Mouse (Mus musculus) WW6 (cell line): ENCODE measurements around the gene Lhfpl4.

Experiments
- DNase-seq: peaks from one replicate; pipeline ENCODE4 v3.0.0-alpha.2; 2013; ENCODE audit warnings: low read depth, low spot score

The Lhfpl4 gene

DNA sequence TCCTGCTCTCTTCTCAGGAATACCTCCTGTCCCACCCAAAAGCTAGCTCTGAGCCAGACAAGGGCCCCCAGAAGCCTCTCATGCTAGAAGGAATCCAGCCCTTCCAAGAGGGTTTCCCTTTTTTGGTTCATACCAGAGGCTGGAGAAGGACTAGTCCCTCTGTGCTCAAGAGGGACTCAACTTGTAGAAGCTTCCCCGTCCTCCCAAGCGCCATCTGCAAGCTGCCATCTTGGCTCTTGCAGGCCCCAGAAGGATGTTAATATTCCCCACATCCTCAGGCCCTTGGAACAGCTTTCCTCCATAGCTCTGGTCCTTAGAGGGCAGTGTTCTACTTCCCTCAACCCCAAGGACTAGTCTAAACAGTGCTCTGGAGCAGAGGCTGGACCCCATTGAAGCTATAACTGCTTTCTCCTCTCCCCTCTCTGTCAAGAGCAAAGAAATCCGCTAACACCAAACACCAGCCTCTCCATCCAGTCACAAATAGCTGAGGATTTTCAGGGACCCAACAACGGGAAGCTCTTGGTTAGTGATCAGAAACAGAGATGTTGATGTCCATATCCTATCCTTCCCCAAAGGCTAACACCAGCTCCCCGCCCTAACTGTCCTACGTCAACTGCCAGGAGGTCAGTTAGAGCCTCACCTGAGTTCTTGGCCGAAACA, 26.7 kb downstream of the Lhfpl4 start:
- DNase-seq = no peak

DNA sequence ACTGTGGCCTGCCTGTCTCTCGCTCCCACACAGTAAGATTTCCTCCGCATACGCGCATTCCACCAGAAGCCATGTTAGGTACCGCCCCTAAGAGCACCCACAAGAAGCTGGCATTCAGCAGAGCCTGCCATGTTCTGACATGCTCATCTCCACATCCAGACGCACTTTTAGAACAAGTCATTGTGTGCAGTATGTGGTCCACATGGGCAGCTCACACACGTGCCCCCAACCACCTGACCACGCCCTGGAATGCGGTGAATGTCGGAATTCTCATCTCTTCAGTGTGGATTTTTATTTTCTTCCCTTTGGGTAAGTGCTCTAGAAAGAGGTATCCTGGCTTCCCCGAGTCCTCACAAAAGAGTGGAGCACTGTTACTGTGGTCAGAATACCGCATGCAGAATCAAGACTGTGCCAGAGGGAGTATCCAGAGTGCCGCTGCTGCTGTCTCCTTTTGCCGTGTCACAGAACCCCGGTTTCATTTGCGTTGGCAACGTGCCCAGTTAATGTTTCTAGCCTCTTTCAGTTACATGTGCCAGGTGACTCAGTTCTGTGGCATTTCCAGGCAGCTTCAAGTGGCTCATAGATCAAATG, 28.4 kb downstream of the Lhfpl4 start:
- no peak for DNase-seq

DNA sequence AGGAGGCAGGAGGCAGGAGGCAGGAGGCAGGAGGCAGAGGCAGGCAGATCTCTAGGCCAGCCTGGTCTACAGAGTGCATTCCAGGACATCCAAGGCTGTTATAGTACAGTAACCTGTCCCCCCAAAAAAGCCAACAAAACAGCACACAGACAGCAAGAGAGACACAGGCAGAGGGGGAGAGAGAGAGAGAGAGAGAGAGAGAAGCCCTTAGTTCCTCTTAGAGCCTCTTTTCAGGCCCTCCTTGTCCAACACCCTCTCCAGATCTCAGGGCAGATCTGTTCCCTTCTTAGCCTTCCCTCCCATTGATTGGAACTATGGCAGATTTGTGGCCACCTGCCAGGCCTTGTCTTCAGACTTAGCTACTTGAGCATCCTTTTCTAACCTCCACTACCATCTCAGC, 31.7 kb downstream of the Lhfpl4 start:
- no peak for DNase-seq

DNA sequence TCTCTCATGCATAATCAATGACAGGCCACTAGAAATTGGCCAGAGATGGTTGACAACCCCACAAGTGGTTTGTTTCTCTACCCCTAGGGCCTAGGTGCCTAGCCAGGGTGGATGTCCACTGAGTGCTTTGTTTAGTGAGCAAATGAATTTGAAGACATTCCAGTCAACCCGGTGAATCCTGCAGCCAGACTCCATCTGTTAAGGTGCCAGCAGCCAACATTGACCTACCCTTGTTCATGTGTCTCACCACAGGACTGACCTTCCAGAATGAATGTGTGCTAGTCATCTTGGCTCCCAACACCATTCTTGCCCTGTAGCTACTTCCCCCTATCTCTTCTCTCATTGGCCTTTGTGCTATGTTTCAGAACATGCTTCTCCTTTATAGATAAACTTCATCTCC, 33.2 kb downstream of the Lhfpl4 start:
- DNase-seq = no peak

DNA sequence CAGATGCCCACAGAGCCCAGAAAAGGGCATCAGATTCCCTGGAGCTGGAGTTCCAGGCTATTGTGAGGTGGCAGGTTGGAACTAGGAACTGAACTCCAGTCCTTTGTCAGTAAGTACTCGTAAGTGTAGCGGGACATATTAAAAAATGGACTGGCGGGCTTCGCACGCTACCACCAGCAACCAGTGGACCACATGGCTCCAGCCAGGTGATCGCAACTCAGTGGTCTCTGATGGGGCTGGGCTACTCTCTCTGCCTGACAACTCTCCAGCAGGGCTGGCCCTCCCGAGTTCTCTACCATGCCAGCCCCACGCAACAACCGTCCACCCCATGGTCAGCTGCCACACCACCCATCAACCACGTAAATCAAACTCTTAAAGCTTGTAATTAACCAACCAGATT, 35.1 kb downstream of the Lhfpl4 start:
- DNase-seq = no peak

DNA sequence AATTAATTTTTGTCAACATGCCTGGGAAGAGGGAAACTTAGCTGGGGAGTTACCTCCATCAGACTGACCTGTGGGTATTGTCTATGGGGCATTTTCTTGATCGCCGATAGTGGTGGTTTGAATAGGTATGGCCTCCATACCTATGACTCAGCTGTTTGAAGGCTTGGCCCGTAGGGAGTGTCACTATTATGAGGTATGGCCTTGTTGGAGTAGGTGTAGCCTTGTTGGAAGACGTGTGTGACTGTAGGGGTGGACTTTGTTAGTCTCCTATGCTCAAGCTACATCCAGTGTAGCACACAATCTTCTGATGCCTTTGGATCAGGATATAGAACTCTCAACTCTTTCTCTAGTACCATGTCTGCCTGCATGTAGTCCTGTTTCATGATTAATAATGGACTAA, 39.1 kb downstream of the Lhfpl4 start:
- no peak for DNase-seq

DNA sequence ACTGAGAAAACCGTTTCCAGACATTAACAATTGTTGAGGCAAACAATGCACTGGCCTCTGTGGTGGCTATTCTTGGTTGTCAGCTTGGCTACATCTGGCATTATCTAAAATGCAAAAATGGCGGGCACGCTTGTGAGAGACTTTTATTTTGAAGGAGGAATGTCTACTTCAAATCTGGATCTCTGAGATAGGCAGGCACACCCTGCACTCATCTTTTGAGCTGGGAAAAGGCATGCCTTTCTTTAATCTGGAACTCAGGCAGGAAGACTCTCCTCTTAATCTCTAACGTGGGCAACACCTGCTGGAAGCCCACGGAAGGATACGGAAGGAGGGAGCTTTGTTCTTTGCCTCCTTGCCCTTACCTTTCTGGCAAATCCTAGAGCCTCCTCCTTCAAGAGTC, 40.3 kb downstream of the Lhfpl4 start:
- no peak for DNase-seq

DNA sequence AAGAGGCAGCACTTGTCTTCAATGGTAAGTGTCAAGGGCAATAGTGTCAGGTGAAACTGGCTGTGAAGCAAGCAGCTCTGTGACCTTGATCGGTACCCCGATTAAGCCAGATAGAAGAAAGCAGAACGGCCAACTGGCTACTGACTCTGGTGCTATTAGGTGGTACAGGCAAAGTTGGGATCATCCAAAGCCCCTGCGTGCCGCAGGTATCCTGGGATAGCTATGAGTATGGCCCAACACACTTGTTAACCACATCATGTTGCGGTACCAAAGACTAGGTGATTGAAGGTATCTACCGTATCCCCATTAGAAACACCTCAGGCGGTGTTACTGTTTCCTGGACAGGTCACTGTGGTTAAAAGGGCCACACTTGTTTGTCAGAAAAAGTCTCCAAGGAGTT, 41.1 kb downstream of the Lhfpl4 start:
- DNase-seq = no peak

DNA sequence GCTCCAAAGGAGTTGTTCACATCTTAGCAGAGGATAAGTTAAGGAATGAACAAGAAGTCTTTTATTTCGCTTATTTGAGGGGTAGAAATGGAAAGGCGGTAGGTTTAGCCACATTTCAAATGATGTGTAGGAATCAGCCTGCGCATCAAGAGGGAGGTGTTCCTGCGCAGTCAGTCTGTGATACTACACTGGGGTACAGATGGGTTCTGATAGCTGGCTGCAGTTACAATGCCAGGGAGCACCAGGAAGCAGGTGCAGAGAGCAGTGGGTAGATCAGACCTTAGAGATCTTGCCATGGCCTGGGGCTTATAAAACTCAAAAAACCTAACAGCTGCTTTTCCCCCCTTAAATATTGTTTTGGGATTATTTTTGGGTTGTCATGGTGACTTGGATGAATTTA, 49.9 kb downstream of the Lhfpl4 start:
- no peak for DNase-seq

DNA sequence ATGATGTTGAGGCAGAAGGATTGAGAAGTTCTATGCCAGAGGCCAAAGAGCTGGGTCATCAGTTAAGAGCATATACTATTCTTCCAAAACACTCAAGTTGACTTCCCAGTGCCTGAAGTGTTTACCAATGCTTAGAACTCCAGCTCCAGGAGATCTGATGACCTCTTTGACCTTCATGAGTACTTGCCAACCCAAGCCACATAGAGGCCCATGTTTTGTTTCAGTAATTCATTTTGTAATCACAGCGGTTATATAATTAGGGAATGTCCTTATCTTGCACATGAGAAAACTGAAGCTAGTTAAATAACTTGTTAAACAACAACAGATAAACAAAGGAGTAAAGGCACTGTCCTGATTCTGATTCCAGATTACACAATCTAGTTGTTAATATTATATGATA, 50.4 kb downstream of the Lhfpl4 start:
- DNase-seq = no peak

DNA sequence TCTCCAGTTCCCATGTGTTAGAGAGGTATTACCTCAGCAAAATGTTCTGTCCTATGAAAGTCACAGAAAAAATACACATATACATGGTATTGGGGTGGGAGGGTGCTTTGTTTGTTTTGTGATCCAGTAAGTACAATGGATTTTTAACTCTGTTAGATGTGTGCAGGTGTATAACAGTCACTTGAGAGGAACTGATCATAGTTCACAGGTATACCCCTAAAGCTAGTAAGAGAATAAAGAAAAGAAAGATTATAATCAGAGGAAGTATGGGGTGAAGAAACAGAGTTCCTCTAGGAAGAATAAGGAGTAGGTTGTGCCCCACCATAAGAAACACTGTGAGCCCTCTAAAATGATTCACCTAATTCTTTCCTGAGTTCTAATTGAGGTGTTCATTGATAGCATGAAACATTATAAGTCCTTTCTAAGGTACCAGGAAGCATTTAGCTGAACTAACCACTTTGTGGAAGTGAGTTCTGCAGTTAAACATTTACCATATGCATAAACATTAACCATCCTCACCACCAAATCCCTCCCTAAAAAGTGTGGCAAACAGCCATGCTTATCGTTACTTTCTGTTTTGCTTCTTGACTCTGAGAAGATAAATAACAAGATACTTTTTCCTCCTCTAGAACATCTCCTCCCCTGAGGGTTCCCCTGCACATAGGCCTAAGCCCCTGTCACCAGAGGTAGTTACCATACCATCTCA, 53.6 kb downstream of the Lhfpl4 start:
- DNase-seq = no peak

DNA sequence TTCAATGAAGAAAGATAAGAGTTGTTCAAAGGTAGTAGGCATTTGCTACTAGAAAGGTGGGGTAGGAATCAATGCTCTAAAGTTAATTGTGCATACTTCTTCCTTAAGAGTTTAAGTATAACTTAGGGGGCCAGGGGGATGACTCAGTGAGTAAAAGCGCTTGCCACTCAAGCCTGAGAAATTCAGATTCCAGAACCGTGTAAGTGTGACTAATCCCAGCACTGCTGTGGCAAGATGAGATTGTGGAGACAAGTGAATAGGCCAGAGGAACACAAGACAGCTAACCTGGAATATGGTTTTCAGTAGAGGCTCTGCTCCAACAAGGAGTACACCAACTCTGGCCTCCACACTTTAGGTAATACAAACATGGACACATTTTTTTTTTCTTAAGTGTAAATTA, 61.8 kb downstream of the Lhfpl4 start:
- DNase-seq = no peak

DNA sequence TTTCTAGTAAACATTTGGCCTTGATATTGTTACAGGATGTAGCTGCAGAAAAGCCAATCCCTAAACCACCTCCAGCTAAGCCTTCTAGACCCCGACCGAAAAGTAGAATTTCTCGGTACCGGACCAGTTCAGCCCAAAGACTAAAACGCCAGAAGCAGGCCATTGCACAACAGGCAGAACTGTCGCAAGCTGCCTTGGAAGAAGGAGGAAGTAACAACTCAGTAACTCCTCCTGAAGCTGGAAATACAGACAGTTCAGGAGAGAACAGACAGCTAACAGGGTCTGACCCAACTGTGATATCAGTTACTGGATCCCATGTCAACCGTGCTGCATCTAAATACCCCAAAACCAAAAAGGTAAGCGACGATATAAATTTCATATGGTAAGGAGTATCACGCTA, 74.4 kb downstream of the Lhfpl4 start:
- DNase-seq = no peak
